Mouse (Mus musculus): ENCODE data around the gene Gm9603.
"Not testable (repeated sequence)": the region's sequence is repeated elsewhere in the genome, so short reads cannot be mapped to it uniquely, and the experiment has no call there.

The Gm9603 gene

GRCm38 (mm10) chr14:5687357-5687756 lies at the start of gene Gm9603:
TSS of gene Gm9603 (minus strand) at chr14:5687457.
- DNase-seq (ENCODE audit: low read depth, low spot score): not testable (repeated sequence)

DNA sequence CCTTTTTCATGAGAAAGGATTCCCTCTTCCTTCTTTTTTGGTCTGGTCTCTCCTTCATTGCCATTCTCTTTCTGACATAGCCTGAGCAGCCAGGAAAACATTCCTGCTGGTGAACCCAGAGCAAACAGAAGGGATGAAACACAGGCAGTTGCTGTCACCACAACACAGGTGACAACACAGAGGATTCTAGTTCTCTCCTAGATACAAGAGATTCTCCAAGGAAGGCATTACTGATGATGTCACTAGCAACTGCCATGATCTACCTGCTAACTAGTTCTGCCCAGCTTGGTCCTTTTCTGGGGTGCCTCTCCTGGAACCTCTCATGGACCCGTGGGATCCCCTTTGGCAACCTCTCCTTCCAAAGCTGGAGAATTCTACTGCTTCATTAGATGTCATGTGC lies 54.3 kb downstream of the Gm9603 start, which contains the start of gene Gm8265:
Gene Gm8265, minus strand, starts transcription at position 101 of the 400 bp plus-strand sequence.
- not testable (repeated sequence) for DNase-seq (ENCODE audit: low read depth, low spot score)
